Mouse (Mus musculus) heart, embryonic 12.5 days (tissue): ENCODE results near the gene Arhgef28. TPM values are rescaled to one million over a fixed set of nuclear protein-coding genes. Genes with fewer than 3 reads are reported as not detected.

Source experiments
- ATAC-seq: fragments of 200-750 bp; cut with Nextera tagmentation; 2 replicates; pipeline ENCODE4 v1.8.0; 2017; ENCODE audit warnings: moderate TSS enrichment, moderate library complexity; ENCODE audit not compliant: insufficient number of reproducible peaks, low FRiP score
- H3K27ac ChIP-seq: fragments of 300-500 bp; sonication (generic); 2 replicates; pipeline ENCODE4 v1.5.1; 2016; ENCODE audit warnings: mild to moderate bottlenecking, moderate library complexity; ENCODE audit not compliant: poor library complexity, severe bottlenecking
- H3K27me3 ChIP-seq: fragments of 300-500 bp; sonication (generic); replicated peaks from 2 replicates; pipeline ENCODE4 v1.6.1; 2016; ENCODE audit warnings: mild to moderate bottlenecking, moderate library complexity
- H3K36me3 ChIP-seq: fragments of 300-500 bp; sonication (generic); 2 replicates; pipeline ENCODE4 v1.6.1; 2016; ENCODE audit warnings: mild to moderate bottlenecking, moderate library complexity
- H3K4me1 ChIP-seq: fragments of 300-500 bp; sonication (generic); replicated peaks from 2 replicates; pipeline ENCODE4 v1.6.1; 2016; ENCODE audit warnings: mild to moderate bottlenecking
- H3K4me2 ChIP-seq: fragments of 300-500 bp; sonication (generic); 2 replicates; pipeline ENCODE4 v1.6.1; 2016; ENCODE audit warnings: mild to moderate bottlenecking, moderate library complexity
- H3K4me3 ChIP-seq: fragments of 300-500 bp; sonication (generic); 2 replicates; pipeline ENCODE4 v1.5.1; 2016; ENCODE audit warnings: mild to moderate bottlenecking
- H3K9ac ChIP-seq: fragments of 300-500 bp; sonication (generic); 2 replicates; pipeline ENCODE4 v1.6.1; 2016; ENCODE audit warnings: mild to moderate bottlenecking, moderate library complexity
- H3K9me3 ChIP-seq: fragments of 300-500 bp; sonication (generic); replicated peaks from 2 replicates; pipeline ENCODE4 v1.6.1; 2016; ENCODE audit warnings: mild to moderate bottlenecking, moderate library complexity
- WGBS: fragments of 180-500 bp; shearing (Covaris S2); methylation state at CpG from one replicate; pipeline ENCODE4 v1.1.7; 2016; 5-methylcytosine and 5-hydroxymethylcytosine counted together
- polyA plus RNA-seq: library from polyadenylated mRNA; unstranded; fragments of >200 nt; fragmentation: Nextera tagmentation; extraction: Ambion mirVana; gene quantifications from 2 replicates; pipeline ENCODE4 v1.2.1, GENCODE M21; 2016

The Arhgef28 gene
- polyA plus RNA-seq, 1 experiment from 2014 or later: 13.4 TPM

- Histone ChIP-seq H3K4me2 (no peak overlapping the region), H3K27ac (no peak overlapping the region), H3K27me3 (no peaks in the 10 kb centered on the region), H3K36me3 (no peaks in the 10 kb centered on the region), H3K9ac (no peak overlapping the region), H3K4me3 (no peak overlapping the region), H3K4me1 (peaks cover 16% of the 10 kb centered on the region), H3K9me3 (no peaks in the 10 kb centered on the region)
- 81% methylated on average over 21 of the region's 21 CpGs for WGBS
- ATAC-seq: no peak
These were observed 22.9 kb downstream of the Arhgef28 start for GRCm38 (mm10) chr13:98183157-98183878.

DNA sequence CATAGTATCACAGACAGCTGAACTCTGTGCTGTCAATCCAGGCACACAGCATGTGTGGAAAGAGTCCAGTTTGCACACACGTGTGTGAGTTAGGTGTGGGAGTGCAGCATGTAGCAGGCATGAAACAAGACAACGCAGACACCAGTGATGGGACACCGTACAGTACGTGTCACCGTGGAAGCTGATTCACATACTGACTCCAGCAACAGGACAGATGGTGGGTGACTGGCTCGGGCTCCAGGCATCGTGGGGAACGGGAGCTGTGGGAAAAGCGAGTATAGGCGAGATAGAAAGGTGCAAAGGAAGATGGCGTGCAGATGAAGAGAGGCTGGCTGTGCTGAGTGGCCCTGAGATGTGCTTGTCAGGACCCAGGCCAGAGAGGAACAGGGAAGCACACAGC lies 23.9 kb downstream of the Arhgef28 start:
- H3K9ac ChIP-seq: no peak overlapping the region
- H3K27me3 ChIP-seq: no peaks in the 10 kb centered on the region
- ATAC-seq: no peak
- WGBS: 86% methylated on average over 11 of the region's 11 CpGs
- H3K4me1 ChIP-seq: peaks cover 16% of the 10 kb centered on the region
- no peak overlapping the region for H3K4me3 ChIP-seq
- H3K27ac ChIP-seq: no peak overlapping the region
- no peak overlapping the region for H3K4me2 ChIP-seq
- H3K9me3 ChIP-seq: no peaks in the 10 kb centered on the region
- no peaks in the 10 kb centered on the region for H3K36me3 ChIP-seq

GRCm38 (mm10) chr13:98180636-98181035 lies 25.6 kb downstream of the Arhgef28 start:
- Histone ChIP-seq H3K27ac (no peak overlapping the region), H3K9ac (no peak overlapping the region), H3K27me3 (no peaks in the 10 kb centered on the region), H3K36me3 (no peaks in the 10 kb centered on the region), H3K4me1 (peaks cover 21% of the 10 kb centered on the region), H3K9me3 (no peaks in the 10 kb centered on the region), H3K4me2 (no peak overlapping the region), H3K4me3 (no peak overlapping the region)
- WGBS: 69% methylated on average over 8 of the region's 8 CpGs
- no peak for ATAC-seq

GRCm38 (mm10) chr13:98175323-98176007 lies 30.8 kb downstream of the Arhgef28 start:
- Histone ChIP-seq H3K27me3 (no peaks in the 10 kb centered on the region), H3K4me2 (no peak overlapping the region), H3K27ac (no peak overlapping the region), H3K4me3 (no peak overlapping the region), H3K9ac (no peak overlapping the region), H3K4me1 (peaks cover 6% of the 10 kb centered on the region; the same call in 1 of the 2 replicates), H3K9me3 (no peaks in the 10 kb centered on the region), H3K36me3 (no peaks in the 10 kb centered on the region)
- WGBS: 75% methylated on average over 10 of the region's 10 CpGs
- ATAC-seq: no peak

- Histone ChIP-seq H3K27ac (no peak overlapping the region), H3K36me3 (no peaks in the 10 kb centered on the region), H3K4me2 (no peak overlapping the region), H3K27me3 (no peaks in the 10 kb centered on the region), H3K9me3 (no peaks in the 10 kb centered on the region), H3K4me1 (peaks cover 6% of the 10 kb centered on the region; the same call in 1 of the 2 replicates), H3K4me3 (no peak overlapping the region), H3K9ac (no peak overlapping the region)
- 86% methylated on average over 6 of the region's 6 CpGs for WGBS
- ATAC-seq: no peak
These were observed 33.2 kb downstream of the Arhgef28 start for GRCm38 (mm10) chr13:98173008-98173407.

GRCm38 (mm10) chr13:98172365-98172764 lies 33.9 kb downstream of the Arhgef28 start:
- Histone ChIP-seq H3K36me3 (no peaks in the 10 kb centered on the region), H3K4me1 (peaks cover 6% of the 10 kb centered on the region; the same call in 1 of the 2 replicates), H3K27me3 (no peaks in the 10 kb centered on the region), H3K27ac (no peak overlapping the region), H3K9ac (no peak overlapping the region), H3K4me2 (no peak overlapping the region), H3K4me3 (no peak overlapping the region), H3K9me3 (no peaks in the 10 kb centered on the region)
- 82% methylated on average over 11 of the region's 11 CpGs for WGBS
- no peak for ATAC-seq

DNA sequence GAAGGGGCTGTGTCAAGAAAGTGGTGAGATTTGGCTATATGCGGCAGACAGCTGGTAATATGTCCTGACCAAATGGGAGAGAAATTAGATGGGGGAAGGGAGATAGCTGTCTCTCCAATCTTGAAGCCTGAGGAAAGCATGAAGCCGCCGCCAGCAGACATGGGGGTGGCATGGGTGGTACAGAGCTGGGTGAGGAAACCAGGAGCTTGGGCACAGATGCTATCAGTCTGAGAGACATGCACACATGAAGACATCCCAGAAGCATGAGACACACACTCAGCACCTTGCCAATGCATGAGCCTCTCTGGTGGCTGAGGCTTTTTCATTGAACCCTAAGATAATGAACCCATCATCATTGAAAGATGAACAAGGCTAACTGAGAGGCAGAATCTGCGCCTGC lies 34.5 kb downstream of the Arhgef28 start:
- WGBS: 88% methylated on average over 4 of the region's 4 CpGs
- Histone ChIP-seq H3K4me2 (no peak overlapping the region), H3K9me3 (no peaks in the 10 kb centered on the region), H3K27ac (no peak overlapping the region), H3K36me3 (no peaks in the 10 kb centered on the region), H3K9ac (no peak overlapping the region), H3K4me1 (no peaks in the 10 kb centered on the region), H3K27me3 (no peaks in the 10 kb centered on the region), H3K4me3 (no peak overlapping the region)
- ATAC-seq: no peak

- H3K9me3 ChIP-seq: no peaks in the 10 kb centered on the region
- H3K27ac ChIP-seq: no peak overlapping the region
- no peaks in the 10 kb centered on the region for H3K4me1 ChIP-seq
- no peak overlapping the region for H3K9ac ChIP-seq
- ATAC-seq: no peak
- H3K27me3 ChIP-seq: no peaks in the 10 kb centered on the region
- no peak overlapping the region for H3K4me2 ChIP-seq
- H3K36me3 ChIP-seq: no peaks in the 10 kb centered on the region
- WGBS: 85% methylated on average over 12 of the region's 12 CpGs
- no peak overlapping the region for H3K4me3 ChIP-seq
These were observed 35.0 kb downstream of the Arhgef28 start for GRCm38 (mm10) chr13:98171257-98171656.

GRCm38 (mm10) chr13:98164878-98165277 lies 41.4 kb downstream of the Arhgef28 start:
- Histone ChIP-seq H3K4me2 (no peak overlapping the region), H3K4me3 (no peak overlapping the region), H3K27ac (no peak overlapping the region), H3K9ac (no peak overlapping the region), H3K36me3 (no peaks in the 10 kb centered on the region), H3K27me3 (no peaks in the 10 kb centered on the region), H3K4me1 (no peaks in the 10 kb centered on the region), H3K9me3 (no peaks in the 10 kb centered on the region)
- ATAC-seq: no peak
- WGBS: 83% methylated on average over 6 of the region's 6 CpGs

GRCm38 (mm10) chr13:98161496-98161895 lies 44.7 kb downstream of the Arhgef28 start:
- ATAC-seq: no peak
- no peaks in the 10 kb centered on the region for H3K4me1 ChIP-seq
- H3K27ac ChIP-seq: no peak overlapping the region
- 88% methylated on average over 8 of the region's 8 CpGs for WGBS
- H3K27me3 ChIP-seq: no peaks in the 10 kb centered on the region
- no peaks in the 10 kb centered on the region for H3K9me3 ChIP-seq
- no peak overlapping the region for H3K9ac ChIP-seq
- no peaks in the 10 kb centered on the region for H3K36me3 ChIP-seq
- no peak overlapping the region for H3K4me2 ChIP-seq
- H3K4me3 ChIP-seq: no peak overlapping the region

DNA sequence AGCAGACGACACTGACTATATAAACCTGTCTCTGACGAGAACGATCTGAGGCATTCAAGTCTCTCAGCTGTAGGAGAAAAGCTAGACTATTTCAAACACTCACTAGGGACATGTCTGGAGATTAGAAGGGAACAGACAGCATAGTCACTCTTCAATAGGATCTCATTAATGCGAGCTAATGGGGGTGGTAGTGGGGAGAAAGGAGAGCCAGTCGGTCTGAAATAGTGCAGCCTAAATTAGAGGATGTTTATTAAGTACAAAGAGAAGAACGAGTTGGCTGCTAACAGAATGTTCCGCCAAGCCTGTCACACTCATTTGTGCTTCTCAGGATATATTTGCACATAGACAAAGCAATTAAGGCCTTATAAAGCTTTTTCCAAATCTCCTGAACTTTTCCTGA lies 49.6 kb downstream of the Arhgef28 start:
- no peak for ATAC-seq
- H3K36me3 ChIP-seq: no peaks in the 10 kb centered on the region
- WGBS: 57% methylated on average over 7 of the region's 7 CpGs
- H3K27ac ChIP-seq: no peak overlapping the region
- H3K27me3 ChIP-seq: no peaks in the 10 kb centered on the region
- no peak overlapping the region for H3K9ac ChIP-seq
- H3K4me2 ChIP-seq: no peak overlapping the region
- H3K9me3 ChIP-seq: no peaks in the 10 kb centered on the region
- no peak overlapping the region for H3K4me3 ChIP-seq
- peaks cover 10% of the 10 kb centered on the region for H3K4me1 ChIP-seq
